Mouse (Mus musculus) megakaryocyte, embryonic 14.5 days (primary cell): ENCODE data around the gene Meis3.

Source experiments
- FLI1 ChIP-seq: IDR thresholded peaks from 2 replicates; pipeline ENCODE4 v1.6.1; 2012; ENCODE audit warnings: low read length, inconsistent platforms, mixed read lengths
- GATA1 ChIP-seq: IDR thresholded peaks from 3 replicates; pipeline ENCODE4 v1.6.1; 2012; ENCODE audit warnings: mixed read lengths, low read length, inconsistent platforms, borderline replicate concordance

- TF ChIP-seq GATA1 = no peak
- TF ChIP-seq FLI1 = no peak
These were observed 32.2 kb downstream of the Meis3 start for GRCm38 (mm10) chr7:16207076-16207475.
